Mouse (Mus musculus) cerebellum, adult 9-11 months (tissue): Measurements from ENCODE around the gene Ndufa3.
A peak's percentile ranks its signal among the peaks of the same experiment; 100 is the strongest.
"Not testable (repeated sequence)": the region's sequence is repeated elsewhere in the genome, so short reads cannot be mapped to it uniquely, and the experiment has no call there.

Source experiments
- DNase-seq: peaks from one replicate; pipeline ENCODE4 v3.0.0; 2022

Gene Ndufa3

DNA sequence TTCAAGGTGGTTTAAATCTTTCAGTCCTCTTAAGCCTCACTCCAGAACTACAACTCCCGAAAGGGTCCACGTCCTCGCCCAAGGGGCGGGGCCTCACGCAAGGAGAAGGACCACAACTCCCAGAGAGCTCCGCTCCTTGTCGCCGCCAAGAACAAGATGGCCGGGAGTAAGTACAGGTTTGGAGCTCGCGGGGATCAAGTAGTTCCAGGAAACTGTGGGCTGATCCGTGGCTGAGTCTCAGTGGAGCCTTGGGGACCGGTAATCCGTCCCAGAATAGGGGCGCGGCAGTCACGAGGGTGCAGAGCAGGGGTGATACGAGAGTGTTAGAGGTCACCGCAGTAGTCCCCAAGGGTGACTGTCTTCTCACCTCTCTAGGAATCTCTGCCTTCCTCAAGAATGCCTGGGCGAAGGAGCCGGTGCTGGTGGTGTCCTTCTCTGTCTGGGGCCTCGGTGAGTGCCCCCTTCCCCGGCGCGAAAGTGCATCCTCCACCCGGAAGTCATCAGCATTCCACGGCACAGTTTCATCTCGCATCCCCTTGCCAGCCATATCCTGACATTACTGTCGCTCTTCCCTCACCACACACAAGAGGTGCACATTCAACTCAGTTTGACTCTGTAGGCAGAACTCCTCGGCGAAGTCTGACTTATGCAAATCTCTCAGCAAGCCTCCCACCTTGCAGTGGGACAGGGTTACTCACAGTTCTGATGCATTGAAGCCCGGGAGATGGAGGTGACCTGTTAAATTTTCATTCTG lies at the start of gene Ndufa3:
Gene Ndufa3 (plus strand): TSS at position 132 of the 754 bp plus-strand sequence.
- peak; percentile 94 for DNase-seq

DNA sequence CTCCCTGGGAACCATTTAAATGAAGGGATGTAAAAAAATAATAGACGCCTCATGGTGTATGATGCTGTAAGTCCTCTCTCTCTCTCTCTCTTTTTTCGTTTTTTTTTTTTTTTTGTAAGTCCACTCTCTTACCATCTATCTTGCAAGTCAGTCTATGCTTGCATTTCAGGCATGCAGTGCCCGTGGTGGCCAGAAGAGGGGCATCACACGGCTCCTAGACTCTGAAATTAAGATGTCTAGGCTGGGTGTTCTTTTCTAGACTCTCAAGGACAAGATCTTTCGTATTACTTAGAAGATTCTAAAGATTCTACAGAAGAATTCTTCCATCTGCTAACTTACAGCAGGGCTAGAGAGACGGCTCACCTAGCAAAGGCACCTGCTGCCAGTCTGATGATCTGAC lies 47.4 kb upstream of the Ndufa3 start:
- DNase-seq = no peak

DNA sequence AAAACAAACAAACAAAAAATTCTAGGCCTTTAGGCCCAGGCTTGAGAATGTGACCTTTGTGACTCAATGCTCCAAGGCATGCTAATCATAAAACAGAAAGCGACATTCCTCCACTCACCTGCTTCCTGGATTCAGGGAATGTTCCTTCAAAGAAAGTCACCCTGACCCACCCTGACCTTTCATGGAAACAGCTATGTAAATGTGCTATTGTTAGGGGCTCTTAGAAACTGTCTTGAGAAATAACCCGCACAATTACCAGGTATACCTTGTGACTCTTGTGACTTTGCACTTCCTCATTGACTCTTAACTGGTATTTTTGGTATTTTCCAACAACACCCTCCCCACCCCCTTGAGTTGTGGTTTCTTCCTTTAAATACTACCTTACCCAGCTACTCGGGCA lies 46.6 kb upstream of the Ndufa3 start:
- DNase-seq = not testable (repeated sequence)

DNA sequence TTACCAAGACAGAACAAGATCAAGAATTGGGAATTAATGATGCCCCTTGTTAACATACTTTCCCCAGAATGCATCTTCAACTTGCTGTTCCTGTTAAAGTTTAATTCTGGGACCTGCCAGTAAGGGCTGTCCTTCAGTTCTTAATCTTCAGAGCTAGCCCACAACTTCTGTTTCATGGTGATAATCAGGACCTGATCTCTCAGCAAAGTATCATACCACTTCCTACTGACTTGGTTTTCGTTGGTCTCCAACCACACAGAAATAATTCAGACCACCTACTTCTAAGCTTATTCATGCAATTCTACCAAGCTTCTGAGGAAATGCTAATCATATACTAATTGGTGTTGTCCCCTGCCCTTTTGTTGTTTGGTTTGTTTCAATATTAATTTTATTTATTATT lies 45.3 kb upstream of the Ndufa3 start:
- DNase-seq = no peak

DNA sequence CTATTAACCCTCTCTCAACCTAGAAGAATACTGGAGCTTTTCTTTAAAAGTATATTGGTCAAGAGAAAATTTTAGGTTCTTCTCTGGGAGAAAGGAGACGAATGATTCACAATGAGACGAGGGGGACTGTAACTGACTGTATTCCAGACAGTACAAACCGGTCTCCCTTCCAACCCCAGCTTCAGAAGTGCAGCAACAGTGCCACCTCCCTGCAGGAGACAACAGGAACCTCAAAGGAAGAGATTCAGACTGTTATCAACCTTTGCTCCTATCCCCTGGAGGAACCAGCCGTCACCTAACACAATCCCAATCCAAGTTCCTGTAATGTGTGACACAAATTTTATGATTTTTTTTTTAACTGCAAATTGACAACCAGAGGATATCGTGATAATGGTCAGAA lies 43.0 kb upstream of the Ndufa3 start:
- no peak for DNase-seq

DNA sequence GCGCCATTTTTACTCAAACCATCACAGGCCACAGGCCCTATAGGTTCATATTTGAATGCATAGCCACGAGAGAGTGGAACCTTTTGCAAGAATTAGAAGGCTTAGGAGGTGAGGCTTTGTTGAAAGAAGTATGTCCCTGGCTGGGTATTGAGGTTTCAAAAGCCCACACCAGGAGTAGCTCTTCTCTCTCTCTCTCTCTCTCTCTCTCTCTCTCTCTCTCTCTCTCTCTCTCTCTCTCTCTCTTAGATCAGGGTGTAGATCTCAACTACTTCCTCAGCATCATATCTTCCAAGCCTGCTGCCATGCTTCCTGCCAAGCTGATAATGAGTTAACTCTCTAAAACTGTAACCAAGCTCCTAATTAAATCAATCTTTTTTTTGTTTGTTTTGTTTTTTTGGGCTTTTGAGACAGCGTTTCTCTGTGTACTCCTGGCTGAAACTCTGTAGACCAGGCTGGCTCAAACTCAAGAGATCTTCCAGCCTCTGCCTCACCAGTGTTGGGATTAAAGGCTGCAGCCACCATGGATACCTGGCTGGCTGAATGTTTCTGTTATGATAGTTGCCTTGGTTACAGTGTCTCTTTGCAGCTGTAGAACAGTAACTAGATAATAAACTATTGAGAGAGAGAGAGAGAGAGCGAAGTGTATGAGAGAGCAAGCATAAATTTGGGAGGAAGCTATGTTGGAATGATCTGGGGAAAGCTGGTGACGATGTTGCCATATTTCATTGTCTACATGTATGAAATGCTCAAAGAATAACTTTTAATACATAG lies 40.6 kb upstream of the Ndufa3 start:
- DNase-seq = no peak

DNA sequence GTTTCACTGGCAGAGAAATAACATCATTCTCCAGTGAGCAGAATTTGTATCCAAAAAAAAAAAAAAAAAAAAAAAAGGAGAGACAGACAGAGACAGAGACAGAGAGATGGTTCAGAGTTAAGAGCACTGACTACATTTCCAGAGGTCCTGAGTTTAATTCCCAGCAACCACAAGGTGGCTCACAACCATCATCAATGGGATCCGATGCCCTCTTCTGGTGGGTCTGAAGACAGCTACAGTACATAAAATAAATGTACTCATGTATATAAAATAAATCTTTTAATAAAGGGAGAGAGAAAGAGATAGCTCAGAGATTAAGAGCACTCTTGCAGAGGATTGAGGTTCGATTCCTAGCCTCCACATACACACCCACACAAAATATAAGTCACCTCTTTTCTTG lies 39.0 kb upstream of the Ndufa3 start:
- DNase-seq = no peak

DNA sequence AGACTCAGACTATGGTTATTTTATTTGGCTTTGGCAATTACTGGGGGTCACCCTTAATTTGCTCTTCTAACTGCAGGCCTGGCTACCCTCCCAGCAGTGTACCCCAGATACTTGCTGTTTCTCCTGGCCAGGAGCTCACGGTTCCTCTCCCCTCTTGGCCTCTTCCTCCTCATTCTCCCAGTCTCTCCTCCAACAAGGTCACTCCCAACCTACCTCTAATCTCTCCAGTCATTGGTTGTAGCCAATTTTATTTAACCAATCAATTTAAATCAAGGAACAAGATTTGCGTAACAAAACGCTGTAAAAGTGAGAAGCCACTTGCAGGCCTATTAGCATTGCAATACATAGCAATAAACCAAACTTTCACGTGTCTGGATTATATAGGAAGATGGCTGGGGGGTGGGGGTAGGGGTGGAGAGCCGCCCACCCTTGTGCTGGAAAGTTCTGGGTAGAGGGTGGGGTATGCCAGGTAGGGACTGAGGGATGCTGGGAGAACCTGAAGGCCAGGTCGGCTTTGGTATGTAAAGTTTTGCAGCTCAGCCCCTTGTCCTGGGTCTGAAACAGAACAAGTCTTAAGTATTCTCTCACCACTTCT lies 38.1 kb upstream of the Ndufa3 start:
- no peak for DNase-seq

DNA sequence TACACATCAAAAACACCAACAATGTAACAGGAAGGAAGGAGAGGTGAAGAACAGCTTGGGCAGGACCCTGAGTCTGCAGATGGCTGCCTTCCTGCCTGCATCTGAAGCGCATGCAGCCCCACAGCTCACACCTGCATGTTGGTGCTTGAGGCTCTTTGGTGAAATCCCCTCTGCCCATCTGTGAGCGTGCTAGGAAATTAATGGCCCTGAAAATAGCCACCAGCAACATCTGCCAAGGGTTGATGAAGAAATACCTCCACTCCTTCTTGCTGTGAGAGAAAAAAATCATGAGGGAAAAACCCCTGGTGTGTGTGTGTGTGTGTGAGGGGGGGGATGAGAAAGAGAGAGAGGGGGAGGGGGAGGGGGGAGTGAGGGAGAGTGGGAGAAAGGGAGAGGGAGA lies 37.1 kb upstream of the Ndufa3 start:
- DNase-seq = no peak

DNA sequence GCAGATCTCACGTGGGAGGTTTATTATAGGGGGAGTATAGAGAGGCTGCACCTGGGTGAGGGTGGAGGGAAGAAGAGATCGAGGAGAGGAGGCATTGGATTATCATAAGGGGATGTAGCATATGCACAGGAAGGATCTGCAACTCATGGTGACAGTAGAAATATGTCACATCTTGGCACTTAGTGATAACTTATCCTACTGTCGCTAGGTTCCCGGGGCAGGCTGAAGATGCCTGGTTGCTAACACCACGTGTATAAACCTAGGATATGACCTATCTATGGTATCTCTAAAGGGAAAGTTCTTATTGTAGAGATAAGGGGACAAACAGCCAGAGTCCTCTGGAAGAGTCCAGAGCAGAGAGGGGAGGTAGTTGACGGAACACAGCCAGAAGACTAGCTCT lies 31.4 kb upstream of the Ndufa3 start:
- no peak for DNase-seq

DNA sequence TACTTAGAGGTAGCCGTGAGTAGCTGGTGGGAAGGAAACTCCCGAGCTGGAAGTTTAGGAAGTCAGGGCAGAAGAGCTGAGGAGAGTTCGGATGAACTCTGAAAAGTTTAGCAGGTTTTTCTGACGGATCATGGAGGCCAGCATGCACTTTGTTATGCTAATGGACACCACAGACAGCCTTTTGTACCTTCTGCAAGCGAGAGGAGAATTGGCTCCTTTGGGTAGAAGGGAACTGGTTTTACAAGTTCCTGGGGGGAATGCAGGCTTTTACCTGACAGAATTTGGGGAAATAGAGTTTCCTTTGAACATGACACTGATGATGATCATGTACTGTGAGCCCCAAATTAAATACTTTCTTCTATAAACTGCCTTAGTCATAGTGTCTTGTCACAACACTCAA lies 30.9 kb upstream of the Ndufa3 start:
- DNase-seq = no peak

DNA sequence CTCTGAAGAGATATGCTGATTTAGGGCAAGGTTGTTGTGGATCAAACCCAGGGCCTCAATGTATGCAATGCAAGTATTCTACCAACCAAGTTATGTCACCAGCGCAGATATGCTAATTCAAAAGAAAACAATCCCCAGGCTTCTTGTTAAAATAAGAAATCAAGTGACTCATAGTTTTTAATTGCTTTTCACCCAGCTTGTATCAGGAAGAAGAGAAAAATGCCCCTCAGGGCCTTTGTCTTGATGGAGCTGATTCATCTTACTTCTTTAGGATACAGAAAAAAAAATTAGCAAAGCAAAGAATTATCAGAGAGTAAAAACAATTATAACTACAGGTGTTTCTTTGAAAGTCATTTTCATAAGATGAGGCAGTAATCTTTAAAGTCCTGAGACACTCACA lies 29.9 kb upstream of the Ndufa3 start:
- no peak for DNase-seq

DNA sequence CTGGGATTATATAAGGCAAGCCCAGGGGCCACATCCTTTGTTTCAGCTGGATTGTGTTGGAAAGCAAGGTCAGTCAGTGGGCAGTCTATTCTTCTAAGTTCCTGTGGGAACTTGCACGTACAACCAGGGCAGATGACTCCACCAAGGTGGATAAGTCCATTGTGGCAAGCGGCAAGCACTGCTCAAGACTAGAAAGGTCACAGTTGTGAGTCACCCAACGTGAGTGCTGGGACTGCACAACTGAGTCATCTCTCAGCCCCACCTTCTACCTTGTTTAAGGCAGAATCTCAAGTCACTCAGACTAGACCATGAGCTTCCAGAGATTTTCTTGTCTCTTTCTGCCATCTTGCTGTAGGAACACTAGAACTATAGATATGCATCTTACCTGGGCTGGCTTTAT lies 26.6 kb upstream of the Ndufa3 start:
- DNase-seq = no peak

DNA sequence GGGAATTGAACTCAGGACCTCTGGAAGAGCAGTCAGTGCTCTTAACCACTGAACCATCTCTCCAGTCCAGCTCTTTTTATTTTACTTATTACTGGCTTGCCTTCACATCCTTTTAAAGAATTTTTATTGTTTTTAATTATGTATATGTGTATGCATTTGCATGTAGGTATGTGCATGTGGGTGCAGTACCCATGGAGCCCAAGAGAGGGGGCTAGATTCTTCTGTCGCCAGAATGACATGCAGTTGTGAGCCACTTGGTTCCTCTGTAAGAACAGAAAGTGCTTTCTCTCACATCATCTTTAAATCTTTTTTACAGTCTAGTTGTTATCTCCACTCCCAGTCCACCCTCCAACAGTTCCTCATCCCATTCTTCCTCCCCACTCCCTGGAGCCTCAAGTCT lies 25.6 kb upstream of the Ndufa3 start:
- no peak for DNase-seq

DNA sequence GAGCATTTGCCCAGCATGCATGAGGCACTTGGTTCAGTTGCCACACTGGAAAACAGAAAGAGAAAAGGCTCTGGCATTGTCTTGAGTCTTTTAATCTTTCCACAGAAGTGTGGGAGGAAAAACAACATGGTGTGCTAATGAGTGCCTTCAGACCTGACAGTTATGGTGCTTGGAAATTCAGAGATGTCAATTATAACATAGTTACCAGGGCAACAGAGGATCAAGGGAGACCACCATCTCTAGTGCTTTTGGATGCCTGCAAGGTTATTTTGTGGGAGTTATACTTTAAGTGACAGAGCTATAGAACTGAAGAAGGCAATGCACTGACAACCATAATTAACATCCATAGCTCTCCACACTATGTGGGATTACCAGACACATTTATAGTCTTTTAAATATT lies 23.3 kb upstream of the Ndufa3 start:
- no peak for DNase-seq

DNA sequence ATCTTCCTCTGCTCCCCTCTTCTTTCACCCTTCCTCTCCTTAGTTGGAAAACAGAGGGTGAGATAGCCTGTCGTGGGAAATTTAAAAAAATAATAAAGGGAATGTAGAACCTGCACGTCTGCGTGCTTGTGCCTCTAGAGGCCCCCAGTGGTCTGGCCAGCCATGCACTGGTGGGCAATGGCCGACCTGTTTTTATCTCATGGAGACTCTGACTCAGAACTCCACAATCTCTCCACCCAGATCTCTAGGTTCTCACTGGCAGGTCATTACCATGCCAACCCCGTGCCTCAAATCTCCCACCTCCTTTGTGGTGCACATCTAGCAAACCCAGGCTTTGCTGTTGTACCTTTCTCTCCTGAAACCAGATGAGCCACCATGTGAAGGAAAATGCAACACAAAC lies 22.5 kb upstream of the Ndufa3 start:
- no peak for DNase-seq

DNA sequence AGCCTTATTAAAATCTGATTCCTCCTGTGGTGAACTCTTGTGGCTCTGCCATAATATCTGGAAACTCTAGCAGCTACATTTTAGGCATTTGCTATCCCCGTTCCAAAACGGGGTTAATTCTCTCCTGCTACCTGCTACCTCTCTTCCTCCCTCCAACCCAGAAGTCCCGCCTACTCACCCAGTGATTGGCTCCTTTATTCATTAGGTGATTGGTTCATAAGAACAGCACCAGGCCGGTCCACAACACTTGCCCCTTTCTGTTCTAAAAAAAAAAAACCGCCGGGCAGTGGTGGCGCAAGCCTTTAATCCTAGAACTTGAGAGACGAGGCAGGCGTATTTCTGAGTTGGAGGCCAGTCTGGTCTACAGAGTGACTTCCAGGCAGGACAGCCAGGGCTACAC lies 22.0 kb upstream of the Ndufa3 start:
- no peak for DNase-seq

DNA sequence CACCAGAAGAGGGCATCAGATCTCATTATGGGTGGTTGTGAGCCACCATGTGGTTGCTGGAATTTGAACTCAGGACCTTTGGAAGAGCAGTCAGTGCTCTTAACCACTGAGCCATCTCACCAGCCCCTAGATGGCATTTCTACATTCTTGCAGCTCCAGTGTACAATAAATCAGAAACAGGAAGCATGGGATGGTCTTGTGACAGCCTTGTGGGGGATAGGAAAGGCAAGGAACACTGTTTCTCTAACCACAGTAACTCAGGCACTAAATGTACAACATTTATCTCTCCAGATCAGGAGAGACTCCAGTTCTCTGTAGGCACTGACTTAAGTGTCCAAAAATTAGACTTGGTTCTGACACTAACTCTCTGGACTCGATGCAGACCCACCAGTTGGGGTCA lies 19.4 kb upstream of the Ndufa3 start:
- not testable (repeated sequence) for DNase-seq

DNA sequence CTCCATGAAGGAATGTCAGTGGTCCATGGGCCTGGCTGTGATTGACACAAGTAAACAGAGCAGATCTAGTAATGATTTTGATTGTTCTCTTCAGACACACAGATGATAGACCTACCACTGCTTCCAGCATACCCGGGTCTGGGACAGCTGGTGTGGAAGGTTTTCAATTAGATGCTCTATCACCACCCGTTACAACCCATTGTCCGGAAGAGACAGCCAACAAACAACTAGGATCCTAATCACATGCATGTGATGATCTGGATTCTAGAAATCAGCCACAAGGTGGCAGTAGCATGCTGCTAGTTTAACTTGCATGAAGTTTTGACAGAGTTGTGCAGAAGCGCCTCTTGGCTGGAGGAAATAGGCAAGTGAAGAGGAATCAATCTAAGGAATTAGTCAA lies 16.1 kb upstream of the Ndufa3 start:
- DNase-seq = no peak

DNA sequence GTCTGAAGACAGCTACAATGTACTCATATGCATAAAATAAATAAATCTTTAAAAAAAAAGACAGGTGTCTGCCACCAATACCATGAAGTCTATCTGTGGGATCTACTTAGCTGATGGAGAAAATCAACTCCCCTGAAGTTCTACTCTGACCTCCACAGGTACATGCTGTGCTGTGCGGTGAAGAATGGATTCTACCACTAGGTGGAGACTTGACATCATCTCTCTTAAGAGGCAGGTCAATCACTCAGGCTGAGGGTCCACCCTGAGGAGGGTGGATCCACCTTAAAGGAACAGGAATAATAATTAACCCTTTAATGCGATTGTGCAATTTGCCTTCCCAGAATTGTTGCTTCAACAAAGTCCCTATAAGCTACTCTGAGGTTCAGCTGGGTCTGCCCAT lies 10.4 kb upstream of the Ndufa3 start:
- DNase-seq = no peak

DNA sequence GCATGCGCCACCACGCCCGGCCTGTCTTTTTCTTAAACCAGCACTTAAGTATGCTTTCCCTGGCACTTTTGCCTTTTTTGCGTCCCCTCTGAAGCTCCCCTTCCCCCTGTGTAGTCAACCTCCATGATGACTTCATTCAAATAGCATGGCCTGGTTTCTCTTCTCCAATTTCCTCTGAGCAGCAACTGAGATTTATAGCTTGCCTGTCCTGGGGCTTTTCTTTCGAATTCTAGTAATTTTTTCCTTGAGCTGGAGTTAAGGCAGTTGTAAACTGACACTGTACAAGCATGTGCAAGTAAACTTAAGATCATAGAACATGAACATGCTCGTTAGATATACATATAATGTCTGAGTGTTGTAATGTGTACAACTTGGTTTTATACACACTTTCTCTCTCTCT lies 9.8 kb upstream of the Ndufa3 start:
- DNase-seq = no peak

DNA sequence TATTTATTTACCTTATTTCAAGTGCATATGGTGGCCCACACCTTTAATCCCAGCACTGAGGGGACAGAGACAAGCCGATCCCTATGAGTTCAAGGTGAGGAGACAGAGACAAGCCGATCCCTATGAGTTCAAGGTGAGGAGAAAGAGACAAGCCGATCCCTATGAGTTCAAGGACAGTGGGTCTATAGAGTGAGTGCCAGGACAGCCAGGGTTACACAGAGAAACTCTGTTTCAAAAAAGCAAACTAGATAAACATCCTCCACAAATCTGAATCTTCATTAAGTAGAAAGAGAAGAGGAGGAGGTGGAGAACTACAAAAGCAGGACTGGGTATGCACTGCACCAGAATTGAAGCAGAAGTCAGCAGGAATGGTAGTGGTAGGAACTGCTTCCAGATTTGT lies 8.5 kb upstream of the Ndufa3 start:
- DNase-seq = no peak

DNA sequence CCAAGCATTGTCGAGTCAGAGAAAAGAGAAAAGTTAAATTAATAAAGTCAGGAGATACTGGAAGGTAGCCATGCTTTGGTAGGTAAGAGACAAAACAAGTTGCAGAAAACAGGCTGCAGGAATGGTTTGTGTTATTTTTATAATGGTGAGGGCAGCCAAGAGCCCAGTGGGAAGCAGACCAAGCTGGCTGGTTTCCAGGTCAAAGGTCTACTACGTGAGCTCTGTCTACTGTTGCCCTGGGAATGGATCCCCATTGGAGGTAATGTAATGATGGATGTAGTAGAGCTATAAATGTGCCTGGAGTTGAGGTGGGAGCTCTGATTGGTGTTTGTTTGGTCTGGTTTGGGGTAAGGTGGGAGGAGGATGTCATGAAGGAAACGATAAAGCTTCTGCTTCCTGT lies 8.1 kb upstream of the Ndufa3 start:
- DNase-seq = no peak

DNA sequence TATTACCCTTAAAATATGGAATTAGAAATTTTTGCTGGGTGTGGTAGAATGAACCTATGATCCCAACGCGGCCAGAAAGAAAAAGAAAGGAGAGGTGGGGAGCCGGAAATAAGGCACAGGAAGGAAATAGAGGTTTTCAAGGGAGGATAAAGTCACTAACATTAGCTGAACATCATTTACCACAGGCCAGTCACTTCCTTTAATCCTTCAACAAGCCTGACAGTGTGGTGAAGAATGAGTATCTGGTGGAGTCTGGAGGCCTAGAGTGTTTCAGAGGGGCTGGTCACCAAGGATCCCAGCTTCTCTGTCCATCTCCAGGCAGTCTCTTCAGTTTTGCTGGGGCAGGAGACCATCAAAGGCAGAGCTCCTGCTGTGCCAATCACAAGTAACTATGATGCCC lies 6.7 kb upstream of the Ndufa3 start:
- no peak for DNase-seq
